Mouse (Mus musculus): ENCODE measurements at regions not wholly inside any gene's neighbourhood (a gene's known extent, or its start where the extent isn't known, plus 50 kb on each side); places are given as distances from the start of the nearest gene placed in this dataset.

DNA sequence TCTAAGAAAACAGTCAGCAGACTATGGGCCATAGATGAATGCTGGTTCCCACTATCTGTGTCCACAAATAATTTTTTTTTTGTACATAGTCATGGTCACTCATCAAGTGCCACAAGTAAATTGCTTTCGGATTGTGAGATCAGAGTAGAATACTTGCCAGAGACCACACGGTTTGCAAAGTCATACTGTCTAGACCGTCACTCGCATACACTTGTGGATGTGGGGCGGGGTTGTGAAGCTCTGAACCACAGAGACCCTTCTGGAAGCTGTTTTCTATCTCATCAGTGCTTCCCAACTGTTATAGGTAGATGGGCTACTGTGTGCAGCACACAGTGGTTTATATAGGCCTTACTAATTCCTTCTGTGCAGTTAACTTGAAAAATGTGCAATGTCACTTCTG is 100.9 kb upstream of the Runx1 start:
- no peak for TF ChIP-seq HCFC1 (IDR thresholded peaks at IDR 0.05; ENCODE audit: borderline replicate concordance, insufficient read depth, low read length)
- no peak for TF ChIP-seq ZC3H11A (IDR thresholded peaks at IDR 0.05; ENCODE audit: borderline replicate concordance, low read depth, low read length)
